Mouse (Mus musculus) testis, adult 2 months (tissue): ENCODE results near the gene Capzb.

Source experiments
- CTCF ChIP-seq: fragments of 200-500 bp; IDR thresholded peaks from 2 replicates; pipeline ENCODE4 v1.5.1; 2012; ENCODE audit warnings: low read depth, mild to moderate bottlenecking, inconsistent platforms, low read length, moderate library complexity; ENCODE audit not compliant: control insufficient read depth, insufficient read depth, insufficient replicate concordance
- POLR2A ChIP-seq: fragments of 200-500 bp; IDR thresholded peaks from 2 replicates; pipeline ENCODE4 v1.6.1; 2012; ENCODE audit warnings: low read depth, mild to moderate bottlenecking, inconsistent platforms, low read length, moderate library complexity; ENCODE audit not compliant: control insufficient read depth

DNA sequence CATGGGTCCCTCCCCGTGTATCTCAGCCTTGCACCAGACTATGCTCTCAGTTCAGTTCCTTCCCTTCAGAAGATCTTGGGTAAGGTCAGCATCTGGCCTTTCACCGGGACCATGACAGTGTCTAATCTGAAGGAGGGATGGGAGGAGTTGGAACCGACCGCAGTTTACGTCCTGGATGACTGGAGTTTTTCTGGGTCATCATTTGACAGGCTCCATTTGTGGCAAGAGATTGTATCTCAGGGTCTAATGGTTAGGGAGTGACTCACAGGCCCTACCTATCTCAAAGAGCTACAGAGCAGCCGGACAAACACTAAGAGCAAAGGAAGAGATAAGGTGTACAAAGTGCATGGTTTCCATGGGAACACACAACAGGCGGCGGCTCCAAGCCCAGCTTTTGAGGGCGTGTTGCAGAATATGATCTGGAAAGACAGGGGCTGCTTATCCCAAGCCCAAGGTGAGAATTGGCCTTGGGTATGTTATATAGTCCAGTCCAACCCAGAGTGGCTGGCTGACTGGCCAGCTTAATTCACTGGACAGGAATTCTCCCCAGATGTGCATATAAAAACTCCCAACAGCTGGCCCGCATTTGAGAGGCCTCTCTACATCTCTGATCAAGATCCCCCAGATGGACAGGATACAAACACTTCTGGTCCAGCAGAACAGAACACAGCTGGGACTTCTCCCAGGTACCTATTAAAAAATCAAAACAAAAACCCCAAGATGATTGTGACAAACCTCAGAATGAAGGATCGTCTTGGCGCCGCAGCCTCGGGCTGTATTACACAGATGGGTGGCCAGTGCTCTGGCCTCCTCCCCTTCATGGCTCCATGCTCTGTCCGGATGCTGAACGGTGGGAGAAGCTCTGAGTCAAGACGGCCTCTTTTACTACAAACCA, 12.7 kb upstream of the Capzb start:
- TF ChIP-seq CTCF: no peak
- TF ChIP-seq POLR2A: no peak
